Mouse (Mus musculus) heart, embryonic 12.5 days (tissue): ENCODE results near the gene Arf6. TPM values are rescaled to one million over a fixed set of nuclear protein-coding genes. Genes with fewer than 3 reads are reported as not detected.
"Not testable (repeated sequence)": the region's sequence is repeated elsewhere in the genome, so short reads cannot be mapped to it uniquely, and the experiment has no call there.

ENCODE experiments used
- ATAC-seq: fragments of 200-750 bp; cut with Nextera tagmentation; 2 replicates; pipeline ENCODE4 v1.8.0; 2017; ENCODE audit warnings: moderate TSS enrichment, moderate library complexity; ENCODE audit not compliant: insufficient number of reproducible peaks, low FRiP score
- H3K27ac ChIP-seq: fragments of 300-500 bp; sonication (generic); 2 replicates; pipeline ENCODE4 v1.5.1; 2016; ENCODE audit warnings: mild to moderate bottlenecking, moderate library complexity; ENCODE audit not compliant: poor library complexity, severe bottlenecking
- H3K27me3 ChIP-seq: fragments of 300-500 bp; sonication (generic); replicated peaks from 2 replicates; pipeline ENCODE4 v1.6.1; 2016; ENCODE audit warnings: mild to moderate bottlenecking, moderate library complexity
- H3K36me3 ChIP-seq: fragments of 300-500 bp; sonication (generic); 2 replicates; pipeline ENCODE4 v1.6.1; 2016; ENCODE audit warnings: mild to moderate bottlenecking, moderate library complexity
- H3K4me1 ChIP-seq: fragments of 300-500 bp; sonication (generic); replicated peaks from 2 replicates; pipeline ENCODE4 v1.6.1; 2016; ENCODE audit warnings: mild to moderate bottlenecking
- H3K4me2 ChIP-seq: fragments of 300-500 bp; sonication (generic); 2 replicates; pipeline ENCODE4 v1.6.1; 2016; ENCODE audit warnings: mild to moderate bottlenecking, moderate library complexity
- H3K4me3 ChIP-seq: fragments of 300-500 bp; sonication (generic); 2 replicates; pipeline ENCODE4 v1.5.1; 2016; ENCODE audit warnings: mild to moderate bottlenecking
- H3K9ac ChIP-seq: fragments of 300-500 bp; sonication (generic); 2 replicates; pipeline ENCODE4 v1.6.1; 2016; ENCODE audit warnings: mild to moderate bottlenecking, moderate library complexity
- H3K9me3 ChIP-seq: fragments of 300-500 bp; sonication (generic); replicated peaks from 2 replicates; pipeline ENCODE4 v1.6.1; 2016; ENCODE audit warnings: mild to moderate bottlenecking, moderate library complexity
- WGBS: fragments of 180-500 bp; shearing (Covaris S2); methylation state at CpG from one replicate; pipeline ENCODE4 v1.1.7; 2016; 5-methylcytosine and 5-hydroxymethylcytosine counted together
- polyA plus RNA-seq: library from polyadenylated mRNA; unstranded; fragments of >200 nt; fragmentation: Nextera tagmentation; extraction: Ambion mirVana; gene quantifications from 2 replicates; pipeline ENCODE4 v1.2.1, GENCODE M21; 2016

The Arf6 gene
- polyA plus RNA-seq: 53.9 and 55.7 TPM in 2 replicates

DNA sequence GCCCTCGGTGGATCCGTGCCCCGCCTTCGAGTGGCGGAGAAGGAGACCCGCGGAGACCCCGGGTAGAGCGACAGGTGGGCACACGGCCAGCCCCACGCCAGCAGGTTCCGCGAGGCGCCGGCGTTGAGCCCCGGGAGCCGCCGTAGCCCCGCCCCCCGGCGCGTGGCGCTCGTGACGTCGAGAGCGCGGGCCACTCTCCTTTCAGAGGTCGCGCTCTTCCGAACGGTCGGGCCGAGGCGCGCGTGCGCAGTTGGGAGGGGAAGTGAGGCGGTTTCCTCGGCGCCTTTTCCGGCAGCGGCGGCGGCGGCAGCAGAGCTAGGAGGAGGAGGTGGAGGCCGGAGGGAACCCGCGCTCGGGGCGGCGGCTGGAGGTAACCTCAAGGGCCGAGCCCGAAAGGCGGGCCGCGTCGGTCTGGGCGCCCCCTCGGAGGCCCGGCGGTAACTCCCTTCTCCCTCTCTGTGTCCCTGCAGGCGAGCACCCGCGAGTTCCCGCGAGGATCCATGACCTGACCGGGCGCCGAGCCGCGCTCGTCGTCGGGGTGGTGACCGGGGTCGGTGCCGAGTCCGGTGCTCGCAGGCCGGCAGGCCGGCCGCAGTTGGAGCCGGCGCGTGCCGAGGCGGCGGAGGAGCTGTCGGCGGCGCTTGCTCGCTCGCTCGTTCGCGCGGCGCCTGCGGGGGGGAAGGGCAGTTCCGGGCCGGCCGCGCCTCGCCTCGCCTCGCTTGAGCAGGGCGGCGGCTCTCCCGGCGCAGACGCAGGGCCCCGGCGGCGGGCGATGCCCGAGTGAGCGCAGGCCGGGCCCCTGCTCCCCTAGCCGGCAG lies at the start of gene Arf6, which contains the start of gene Gm9887:
TSS of gene Arf6 (plus strand) at position 297 of the 818 bp plus-strand sequence.
TSS of gene Gm9887 (minus strand) at position 605 of the 818 bp plus-strand sequence.
- H3K9me3 ChIP-seq: no peaks in the 10 kb centered on the region
- peak; percentile 94 for ATAC-seq
- WGBS: under 1% methylated on average over 109 of the region's 121 CpGs

GRCm38 (mm10) chr12:69331187-69331586 lies 40.8 kb upstream of the Arf6 start:
- H3K27ac ChIP-seq: no peak overlapping the region
- H3K9me3 ChIP-seq: no peaks in the 10 kb centered on the region
- no peak overlapping the region for H3K4me2 ChIP-seq
- H3K27me3 ChIP-seq: no peaks in the 10 kb centered on the region
- no peak overlapping the region for H3K4me3 ChIP-seq
- H3K9ac ChIP-seq: no peak overlapping the region
- no peaks in the 10 kb centered on the region for H3K4me1 ChIP-seq
- WGBS: 91% methylated on average over 3 of the region's 3 CpGs
- H3K36me3 ChIP-seq: peaks cover 65% of the 10 kb centered on the region
- ATAC-seq: no peak

More for the DNA sequence above, at the start of gene Arf6, which contains the start of gene Gm9887:
- peak within 1 kb of the TSS; percentile 94 for H3K4me2 ChIP-seq
- no peaks in the 10 kb centered on the region for H3K27me3 ChIP-seq
- peak within 1 kb of the TSS; percentile 89 for H3K4me3 ChIP-seq
- peaks cover 11% of the 10 kb centered on the region; the same call in 1 of the 2 replicates for H3K36me3 ChIP-seq
- H3K9ac ChIP-seq: peak within 1 kb of the TSS; percentile 100
- peaks cover 16% of the 10 kb centered on the region for H3K4me1 ChIP-seq
- peak within 1 kb of the TSS; percentile 96 for H3K27ac ChIP-seq

GRCm38 (mm10) chr12:69332147-69332546 lies 39.8 kb upstream of the Arf6 start:
- H3K4me1 ChIP-seq: no peaks in the 10 kb centered on the region
- H3K9me3 ChIP-seq: no peaks in the 10 kb centered on the region
- H3K4me3 ChIP-seq: no peak overlapping the region
- no peak overlapping the region for H3K4me2 ChIP-seq
- H3K9ac ChIP-seq: no peak overlapping the region
- 87% methylated on average over 1 of the region's 1 CpGs for WGBS
- H3K27ac ChIP-seq: no peak overlapping the region
- peaks cover 68% of the 10 kb centered on the region for H3K36me3 ChIP-seq
- H3K27me3 ChIP-seq: no peaks in the 10 kb centered on the region
- ATAC-seq: no peak

- H3K9me3 ChIP-seq: no peaks in the 10 kb centered on the region
- no peak overlapping the region for H3K9ac ChIP-seq
- H3K4me1 ChIP-seq: no peaks in the 10 kb centered on the region
- H3K27me3 ChIP-seq: no peaks in the 10 kb centered on the region
- H3K4me3 ChIP-seq: no peak overlapping the region
- no peak overlapping the region for H3K4me2 ChIP-seq
- WGBS: 84% methylated on average over 2 of the region's 2 CpGs
- H3K36me3 ChIP-seq: peaks cover 66% of the 10 kb centered on the region
- no peak for ATAC-seq
- H3K27ac ChIP-seq: no peak overlapping the region
These were observed 38.4 kb upstream of the Arf6 start for GRCm38 (mm10) chr12:69333547-69333946.

DNA sequence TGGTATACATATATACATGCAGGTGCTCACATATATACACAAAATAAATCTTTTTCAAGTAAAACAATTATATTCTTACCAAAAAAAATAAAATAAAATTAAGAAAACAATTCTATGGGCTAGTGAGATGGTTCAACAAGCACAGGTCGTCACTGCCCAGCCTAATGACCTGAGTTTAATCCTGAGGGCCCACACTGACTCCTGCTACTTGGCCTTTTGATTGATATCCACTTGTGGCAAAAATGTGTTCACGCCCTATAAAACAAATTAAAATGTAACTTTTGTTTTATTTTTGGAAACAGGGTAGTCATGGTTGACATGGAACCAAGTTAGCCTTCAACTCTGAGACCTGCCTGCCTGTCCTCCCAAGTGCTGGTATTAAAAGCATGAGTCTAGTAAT lies 22.0 kb upstream of the Arf6 start:
- H3K27ac ChIP-seq: no peak overlapping the region
- no peak overlapping the region for H3K4me3 ChIP-seq
- H3K9ac ChIP-seq: no peak overlapping the region
- no peak overlapping the region for H3K4me2 ChIP-seq
- no peaks in the 10 kb centered on the region for H3K27me3 ChIP-seq
- H3K9me3 ChIP-seq: no peaks in the 10 kb centered on the region
- peaks cover 75% of the 10 kb centered on the region for H3K36me3 ChIP-seq
- 84% methylated on average over 2 of the region's 2 CpGs for WGBS
- H3K4me1 ChIP-seq: no peaks in the 10 kb centered on the region
- no peak for ATAC-seq

- Histone ChIP-seq H3K36me3 (peaks cover 68% of the 10 kb centered on the region), H3K9ac (no peak overlapping the region), H3K27ac (no peak overlapping the region), H3K4me1 (peaks cover 6% of the 10 kb centered on the region; the same call in 1 of the 2 replicates), H3K4me2 (no peak overlapping the region), H3K27me3 (no peaks in the 10 kb centered on the region), H3K9me3 (no peaks in the 10 kb centered on the region), H3K4me3 (no peak overlapping the region)
- no peak for ATAC-seq
- WGBS: 80% methylated on average over 1 of the region's 1 CpGs
These were observed 20.3 kb upstream of the Arf6 start for GRCm38 (mm10) chr12:69351685-69352084.

- Histone ChIP-seq H3K4me1 (peaks cover 6% of the 10 kb centered on the region; the same call in 1 of the 2 replicates), H3K9me3 (no peaks in the 10 kb centered on the region), H3K9ac (peak within 1 kb of the TSS; percentile 93), H3K4me2 (peak within 1 kb of the TSS; percentile 85), H3K4me3 (peak within 1 kb of the TSS; percentile 87), H3K27ac (peak within 1 kb of the TSS; percentile 69), H3K27me3 (no peaks in the 10 kb centered on the region), H3K36me3 (peaks cover 28% of the 10 kb centered on the region)
- ATAC-seq: peak; percentile 60; the same call in 1 of the 2 replicates
- WGBS: under 1% methylated on average over 42 of the region's 50 CpGs
These were observed 15.2 kb upstream of the Arf6 start, which contains the start of gene Nemf for GRCm38 (mm10) chr12:69356546-69357299. TSS of gene Nemf (minus strand) at chr12:69357165.

DNA sequence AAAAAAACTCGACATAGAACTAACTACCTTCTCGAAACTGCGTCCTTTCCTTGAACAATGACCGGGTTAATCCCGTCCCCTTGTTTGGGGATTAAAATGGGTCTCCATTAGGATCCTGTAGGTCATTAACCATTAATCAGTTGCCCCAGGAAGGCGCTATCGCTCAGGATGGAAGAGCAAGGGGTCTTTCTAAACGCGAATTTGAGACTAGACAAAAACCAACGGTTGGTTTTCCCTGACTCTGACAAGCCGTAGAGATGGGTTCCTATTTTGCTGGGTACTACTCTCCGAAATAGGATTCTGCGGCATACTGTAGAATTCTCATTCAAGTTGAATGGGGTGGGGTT lies 14.7 kb upstream of the Arf6 start:
- Histone ChIP-seq H3K9ac (peak overlapping the region; percentile 93), H3K4me3 (peak overlapping the region; percentile 87), H3K4me1 (peaks cover 7% of the 10 kb centered on the region; the same call in 1 of the 2 replicates), H3K36me3 (peaks cover 24% of the 10 kb centered on the region), H3K27me3 (no peaks in the 10 kb centered on the region), H3K4me2 (peak overlapping the region; percentile 85), H3K27ac (peak overlapping the region; percentile 69; the same call in 1 of the 2 replicates), H3K9me3 (no peaks in the 10 kb centered on the region)
- 4% methylated on average over 13 of the region's 13 CpGs for WGBS
- no peak for ATAC-seq

DNA sequence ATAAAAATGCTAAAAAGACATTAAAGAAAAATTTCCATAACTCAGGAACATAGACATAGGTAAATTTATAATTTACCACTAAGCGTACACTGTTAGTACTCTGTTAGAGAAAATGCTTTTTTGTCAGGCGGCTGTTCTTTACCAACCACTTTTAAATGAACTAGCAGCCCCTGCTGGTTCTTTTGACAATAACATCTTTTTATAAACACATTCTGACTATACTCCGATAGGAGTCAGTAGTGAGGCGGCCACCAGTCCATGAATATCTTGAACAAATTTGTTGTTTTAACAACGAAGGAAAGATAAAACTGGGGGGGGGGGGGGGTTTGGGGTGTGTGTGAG lies 11.3 kb upstream of the Arf6 start:
- H3K4me3 ChIP-seq: no peak overlapping the region
- no peak for ATAC-seq
- H3K4me2 ChIP-seq: no peak overlapping the region
- no peaks in the 10 kb centered on the region for H3K27me3 ChIP-seq
- no peaks in the 10 kb centered on the region for H3K36me3 ChIP-seq
- H3K4me1 ChIP-seq: peaks cover 12% of the 10 kb centered on the region
- no peaks in the 10 kb centered on the region for H3K9me3 ChIP-seq
- H3K9ac ChIP-seq: no peak overlapping the region
- WGBS: 16% methylated on average over 5 of the region's 5 CpGs
- H3K27ac ChIP-seq: no peak overlapping the region

GRCm38 (mm10) chr12:69360997-69361899 lies 10.7 kb upstream of the Arf6 start:
- not testable (repeated sequence) for H3K27me3 ChIP-seq, H3K9me3 ChIP-seq, H3K4me1 ChIP-seq, H3K36me3 ChIP-seq
- Histone ChIP-seq H3K4me3 (peak overlapping the region; percentile 56), H3K4me2 (peak overlapping the region; percentile 78), H3K9ac (peak overlapping the region; percentile 60), H3K27ac (peak overlapping the region; percentile 92)
- WGBS: under 1% methylated on average over 43 of the region's 50 CpGs
- peak; percentile 97 for ATAC-seq
